Mouse (Mus musculus): ENCODE measurements around the gene Maml2. TPM values are rescaled to one million over a fixed set of nuclear protein-coding genes. Genes with fewer than 3 reads are reported as not detected.

The Maml2 gene
- 8.4 and 8.6 TPM in 2 replicates for polyA plus RNA-seq (2012; rRNA removed)

GRCm38 (mm10) chr9:13297668-13298512 lies at the start of gene Maml2:
Gene Maml2 (plus strand): TSS chr9:13297957.
- no peak for DNase-seq (ENCODE audit: low read depth)

DNA sequence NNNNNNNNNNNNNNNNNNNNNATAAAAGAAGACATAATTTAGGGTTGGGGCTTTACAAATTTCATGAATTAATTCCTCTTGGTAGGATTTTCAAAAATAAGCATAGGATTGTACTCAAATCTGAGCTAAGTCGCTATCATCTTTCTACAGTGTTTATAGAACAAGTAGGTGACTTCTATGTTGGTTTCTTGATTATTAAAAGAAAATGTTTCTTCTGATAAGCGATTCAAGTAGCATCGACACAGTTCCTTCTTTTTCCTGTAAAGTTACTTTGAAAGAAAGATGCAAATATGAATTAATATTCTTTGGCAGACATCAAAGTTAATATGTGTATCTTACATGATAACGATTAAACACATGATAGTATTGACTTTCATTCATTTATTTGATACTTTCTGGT lies 49.7 kb upstream of the Maml2 start:
- no peak for DNase-seq (ENCODE audit: low read depth)

- no peak for DNase-seq (ENCODE audit: low read depth)
Measured at GRCm38 (mm10) chr9:13251251-13251650, 46.5 kb upstream of the Maml2 start.

- no peak for DNase-seq (ENCODE audit: low read depth)
Measured at GRCm38 (mm10) chr9:13256726-13257125, 41.0 kb upstream of the Maml2 start.

GRCm38 (mm10) chr9:13258173-13258572 lies 39.6 kb upstream of the Maml2 start:
- DNase-seq (ENCODE audit: low read depth), result no peak

GRCm38 (mm10) chr9:13260980-13261379 lies 36.8 kb upstream of the Maml2 start:
- DNase-seq (ENCODE audit: low read depth), result no peak

DNA sequence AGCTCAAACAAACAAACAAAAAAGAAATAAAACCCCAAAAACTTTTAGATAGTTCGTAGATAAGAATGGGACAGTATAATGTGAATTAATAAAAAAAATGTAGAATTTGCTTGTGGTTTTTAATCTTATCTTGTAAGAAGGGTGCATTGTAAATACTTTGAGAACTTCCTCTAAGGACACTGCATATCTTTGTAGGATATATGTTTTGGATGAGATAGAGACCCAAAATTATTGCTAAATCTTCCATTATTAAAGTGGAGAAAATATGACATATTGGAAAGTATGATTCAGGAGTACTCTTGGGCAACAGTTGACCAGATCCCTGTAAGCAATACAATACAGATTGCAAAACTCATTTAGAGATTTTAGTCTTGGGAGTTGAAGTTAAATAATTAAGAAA lies 24.5 kb upstream of the Maml2 start:
- DNase-seq (ENCODE audit: low read depth), result no peak

DNA sequence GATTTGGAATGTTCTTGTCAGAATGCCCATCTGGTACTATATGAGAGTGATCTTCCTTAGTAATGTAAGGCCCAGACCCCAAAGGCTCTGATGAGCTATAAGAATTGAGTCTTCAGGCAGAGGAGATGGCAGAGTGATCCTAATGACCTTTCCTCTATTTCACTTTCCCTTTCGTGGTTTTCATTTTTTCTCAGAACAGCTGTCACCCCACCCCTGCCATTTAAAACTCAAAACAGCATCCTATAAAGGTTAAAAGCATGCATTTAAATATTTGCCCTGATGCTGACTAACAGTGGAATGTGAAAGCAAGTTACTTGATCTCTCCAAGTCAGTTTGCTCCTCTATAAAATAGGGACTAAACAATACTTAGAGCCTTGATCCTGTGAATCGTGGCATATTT lies 10.3 kb upstream of the Maml2 start:
- DNase-seq (ENCODE audit: low read depth), result no peak

DNA sequence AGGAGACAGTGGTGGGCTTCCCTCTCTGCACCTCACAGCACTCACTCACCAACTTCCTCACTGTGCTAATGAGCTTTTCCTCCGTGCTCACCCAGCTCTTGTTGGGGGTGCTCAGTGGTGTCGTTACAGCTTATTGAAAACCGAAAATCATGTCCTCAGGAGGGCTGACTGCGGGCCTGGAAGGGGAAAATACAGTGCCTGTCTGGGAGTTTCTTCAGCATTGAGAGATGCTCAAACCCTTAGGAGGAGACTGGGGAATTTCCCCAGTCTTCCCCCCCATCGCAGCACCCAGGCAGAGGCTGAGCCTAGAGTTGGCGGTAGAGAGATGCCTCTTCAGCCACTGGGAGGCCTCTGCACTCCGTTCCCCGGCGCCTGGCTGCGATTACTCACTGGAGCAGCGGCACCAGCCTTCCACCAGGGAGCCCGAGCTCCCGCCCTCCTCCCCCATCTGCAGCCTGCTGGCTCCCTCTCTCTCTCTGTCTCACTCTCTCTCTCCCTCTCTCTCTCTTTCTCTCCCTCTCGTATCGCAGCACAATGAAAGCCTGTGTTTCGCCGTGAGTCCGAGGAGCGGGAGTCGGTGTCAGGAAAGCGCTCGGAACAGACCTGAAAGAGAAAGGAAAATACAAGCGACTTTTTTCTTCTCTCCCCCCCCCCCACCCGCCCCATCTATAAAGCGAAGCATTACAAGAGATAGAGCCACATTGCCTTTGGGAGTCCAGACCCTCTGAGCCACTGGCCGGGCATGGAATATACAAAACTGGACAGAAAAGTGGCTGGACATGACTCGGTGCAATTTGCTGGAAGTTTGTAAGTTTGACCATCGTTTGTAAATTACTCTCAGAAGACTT lies 1.3 kb upstream of the Maml2 start:
- DNase-seq (ENCODE audit: low read depth), result no peak

- DNase-seq (ENCODE audit: low read depth), result no peak
Measured at GRCm38 (mm10) chr9:13297122-13297667, 562 bp upstream of the Maml2 start.

DNA sequence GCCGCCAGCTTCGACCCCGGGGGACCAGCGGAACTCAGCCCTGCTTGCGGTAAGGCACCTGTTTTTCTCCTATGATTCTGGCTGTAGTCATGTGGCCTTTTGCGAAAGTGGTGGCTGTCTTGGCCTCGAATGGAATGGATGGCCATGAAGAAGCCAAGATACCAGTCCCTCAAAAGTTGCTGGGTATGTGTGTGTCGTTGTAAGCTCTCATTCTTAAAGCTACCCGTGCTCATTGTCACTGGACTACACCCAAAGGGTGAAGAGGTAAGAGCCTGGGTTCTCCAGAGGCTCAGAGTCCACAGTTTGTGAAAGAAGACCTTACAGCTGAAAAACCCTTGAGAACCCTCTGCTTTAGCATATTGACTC lies 739 bp downstream of the Maml2 start:
- no peak for DNase-seq (ENCODE audit: low read depth)

DNA sequence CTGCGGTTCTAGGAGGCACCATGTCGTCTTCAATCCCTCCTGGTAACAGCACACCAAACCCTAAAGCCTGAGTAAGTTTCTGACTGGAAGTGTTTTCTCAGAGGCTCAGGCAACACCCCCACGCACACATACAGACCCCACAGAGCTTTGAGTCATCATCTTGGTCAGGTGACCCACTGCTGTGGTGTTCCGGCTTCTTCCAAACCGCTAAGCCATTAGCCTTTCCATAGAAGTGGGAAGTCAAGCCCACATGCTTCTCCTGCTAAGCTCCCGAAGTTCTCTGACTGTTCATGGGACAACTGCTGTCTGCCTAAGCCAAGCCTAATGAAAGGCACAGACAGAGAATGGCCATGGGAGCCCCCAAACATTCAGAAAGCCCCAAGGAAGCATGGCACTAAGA lies 1.4 kb downstream of the Maml2 start:
- no peak for DNase-seq (ENCODE audit: low read depth)

- no peak for DNase-seq (ENCODE audit: low read depth)
Measured at GRCm38 (mm10) chr9:13300041-13300441, 2.3 kb downstream of the Maml2 start.

- DNase-seq (ENCODE audit: low read depth), result no peak
Measured at GRCm38 (mm10) chr9:13300891-13301782, 3.4 kb downstream of the Maml2 start.

DNA sequence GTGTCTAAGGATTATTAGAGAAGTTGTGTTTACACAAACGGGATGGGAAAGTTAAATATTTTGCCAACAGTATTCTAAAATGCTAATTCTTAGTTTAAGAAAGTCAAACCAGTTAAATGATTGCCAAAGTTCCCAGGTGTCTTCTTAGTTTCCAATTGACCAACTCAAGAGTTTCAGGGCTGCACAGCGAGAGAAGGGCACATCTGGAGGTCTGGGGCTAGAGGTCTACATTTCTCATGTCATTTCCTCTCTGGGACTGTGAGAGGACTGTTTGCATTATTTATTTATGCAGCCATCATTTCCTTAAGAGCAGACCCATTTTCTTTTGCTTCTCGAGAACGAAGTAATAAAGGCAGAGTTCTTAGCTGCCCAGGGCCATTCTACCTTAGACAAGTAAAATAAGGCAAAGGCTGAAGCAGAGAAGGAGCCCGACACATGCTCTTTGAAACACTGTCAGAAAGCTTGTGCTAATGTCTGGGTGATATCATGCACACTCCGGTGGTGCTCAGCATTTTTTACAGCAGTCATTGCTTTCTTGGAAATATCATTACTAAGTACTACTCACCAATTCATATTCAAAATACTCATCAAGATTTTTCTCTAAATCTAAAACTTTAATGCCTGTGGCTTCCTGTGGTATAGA lies 4.5 kb downstream of the Maml2 start:
- DNase-seq (ENCODE audit: low read depth), result no peak

- no peak for DNase-seq (ENCODE audit: low read depth)
Measured at GRCm38 (mm10) chr9:13303099-13303771, 5.5 kb downstream of the Maml2 start.

- no peak for DNase-seq (ENCODE audit: low read depth)
Measured at GRCm38 (mm10) chr9:13303976-13304375, 6.2 kb downstream of the Maml2 start.

- DNase-seq (ENCODE audit: low read depth), result no peak
Measured at GRCm38 (mm10) chr9:13306471-13306870, 8.7 kb downstream of the Maml2 start.

DNA sequence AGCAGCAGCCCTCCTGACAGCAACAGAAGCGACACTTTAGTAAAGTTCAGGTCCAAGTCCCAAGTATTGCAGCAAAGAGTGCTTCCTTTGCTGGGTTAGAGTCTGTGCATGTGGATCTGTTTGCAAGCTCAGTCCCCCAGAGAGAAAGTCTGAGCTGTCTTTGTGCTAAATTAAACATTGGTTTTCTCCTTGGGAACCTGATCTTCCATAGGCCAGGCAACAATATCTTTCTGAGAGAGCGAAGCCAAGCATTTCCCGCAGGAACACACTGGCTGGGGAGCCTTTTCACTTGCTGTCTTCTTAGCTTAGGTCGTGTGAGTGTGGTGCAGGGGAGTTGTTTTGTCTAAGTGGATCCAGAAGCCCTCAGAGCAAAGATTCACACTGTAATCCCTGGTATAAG lies 9.5 kb downstream of the Maml2 start:
- DNase-seq (ENCODE audit: low read depth), result no peak

- DNase-seq (ENCODE audit: low read depth), result no peak
Measured at GRCm38 (mm10) chr9:13308718-13309117, 11.0 kb downstream of the Maml2 start.

- DNase-seq (ENCODE audit: low read depth), result no peak
Measured at GRCm38 (mm10) chr9:13309807-13310206, 12.1 kb downstream of the Maml2 start.
